Mouse (Mus musculus) liver, postnatal 0 days (tissue): ENCODE results near the gene Selenop.

ENCODE experiments used
- CTCF ChIP-seq: sonication (generic); IDR thresholded peaks from 2 replicates; pipeline ENCODE4 v1.5.1; 2016; ENCODE audit warnings: antibody characterized with exemption, low read depth
- EP300 ChIP-seq: IDR thresholded peaks from 2 replicates; pipeline ENCODE4 v1.6.1; 2016; ENCODE audit warnings: antibody characterized with exemption, low read depth, mild to moderate bottlenecking

- TF ChIP-seq CTCF = no peak
- TF ChIP-seq EP300 = no peak
Observed at GRCm38 (mm10) chr15:3273191-3273590, 4.8 kb downstream of the Selenop start.
